Mouse (Mus musculus): Measurements from ENCODE around the gene Gpm6a. TPM values are rescaled to one million over a fixed set of nuclear protein-coding genes. Genes with fewer than 3 reads are reported as not detected.
"Not testable (repeated sequence)": the region's sequence is repeated elsewhere in the genome, so short reads cannot be mapped to it uniquely, and the experiment has no call there.

Gpm6a gene
- polyA plus RNA-seq, 1 experiment from 2014 or later = 14.6 TPM

DNA sequence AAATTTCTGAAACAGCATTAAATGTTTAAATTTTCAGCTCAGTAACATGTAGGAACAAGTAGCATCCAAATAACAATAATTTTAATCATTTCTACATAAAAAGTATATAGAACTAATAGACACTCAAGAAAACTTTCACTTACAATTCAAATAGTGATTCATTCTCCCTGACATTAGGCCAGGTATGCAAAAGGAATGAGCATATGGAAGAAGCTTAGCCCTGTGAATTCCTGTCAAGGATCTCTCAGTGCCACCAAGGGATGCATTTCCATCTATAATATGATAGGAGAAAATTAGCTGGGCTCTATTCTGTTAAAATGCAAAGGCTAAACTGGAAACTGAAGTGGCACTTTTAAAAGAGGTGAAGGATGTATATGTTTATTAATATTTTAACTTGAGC is 76.5 kb downstream of the Gpm6a start:
- Histone ChIP-seq H3K36me3 (ENCODE audit: control insufficient read depth, insufficient read depth, low read length) (no peaks in the 10 kb centered on the region), H3K4me2 (ENCODE audit: low read depth, low read length) (no peak overlapping the region), H3K27me3 (ENCODE audit: control insufficient read depth, insufficient read depth, low read length) (no peaks in the 10 kb centered on the region), H3K9ac (ENCODE audit: low read length) (no peak overlapping the region), H3K9me3 (replicated peaks; ENCODE audit: control insufficient read depth, low read length) (no peaks in the 10 kb centered on the region), H3K4me1 (ENCODE audit: control insufficient read depth, insufficient read depth, low read length) (no peaks in the 10 kb centered on the region), H3K27ac (ENCODE audit: low read length) (no peak overlapping the region), H3K4me3 (replicated peaks; ENCODE audit: low read length) (no peak overlapping the region)
- no peak for ATAC-seq (ENCODE audit: insufficient read depth, low FRiP score)

DNA sequence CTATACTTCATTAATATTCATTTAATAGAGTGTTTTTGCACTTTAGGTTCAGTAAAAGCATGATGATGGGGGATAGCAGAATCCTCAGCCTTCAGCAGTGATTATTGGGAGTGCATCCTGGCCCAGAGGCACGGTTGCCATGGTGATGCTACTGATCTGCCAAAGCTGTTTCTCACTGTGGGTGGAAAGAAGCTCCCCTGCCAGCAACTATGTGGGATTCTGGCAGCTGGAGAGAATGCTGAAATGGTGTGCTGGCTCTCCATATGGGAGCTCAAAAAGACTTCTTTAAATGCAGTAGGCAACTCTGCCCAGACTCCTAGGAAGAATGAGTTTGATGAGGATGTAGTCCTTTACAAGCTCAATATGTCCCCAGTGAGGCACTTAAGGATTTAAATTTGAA is 79.7 kb downstream of the Gpm6a start:
- no peaks in the 10 kb centered on the region for H3K4me1 ChIP-seq (ENCODE audit: control insufficient read depth, insufficient read depth, low read length)
- H3K4me2 ChIP-seq (ENCODE audit: low read depth, low read length) = no peak overlapping the region
- H3K36me3 ChIP-seq (ENCODE audit: control insufficient read depth, insufficient read depth, low read length) = no peaks in the 10 kb centered on the region
- no peaks in the 10 kb centered on the region for H3K27me3 ChIP-seq (ENCODE audit: control insufficient read depth, insufficient read depth, low read length)
- 4% methylated on average over 1 of the region's 1 CpGs for WGBS
- ATAC-seq (ENCODE audit: insufficient read depth, low FRiP score) = no peak
- H3K27ac ChIP-seq (ENCODE audit: low read length) = no peak overlapping the region
- no peaks in the 10 kb centered on the region for H3K9me3 ChIP-seq (replicated peaks; ENCODE audit: control insufficient read depth, low read length)
- no peak overlapping the region for H3K9ac ChIP-seq (ENCODE audit: low read length)
- H3K4me3 ChIP-seq (replicated peaks; ENCODE audit: low read length) = no peak overlapping the region

- ATAC-seq (ENCODE audit: insufficient read depth, low FRiP score) = no peak
- no peak overlapping the region for H3K9ac ChIP-seq (ENCODE audit: low read length)
- H3K9me3 ChIP-seq (replicated peaks; ENCODE audit: control insufficient read depth, low read length) = no peaks in the 10 kb centered on the region
- no peak overlapping the region for H3K4me2 ChIP-seq (ENCODE audit: low read depth, low read length)
- H3K4me1 ChIP-seq (ENCODE audit: control insufficient read depth, insufficient read depth, low read length) = no peaks in the 10 kb centered on the region
- no peak overlapping the region for H3K27ac ChIP-seq (ENCODE audit: low read length)
- H3K36me3 ChIP-seq (ENCODE audit: control insufficient read depth, insufficient read depth, low read length) = no peaks in the 10 kb centered on the region
- no peaks in the 10 kb centered on the region for H3K27me3 ChIP-seq (ENCODE audit: control insufficient read depth, insufficient read depth, low read length)
- no peak overlapping the region for H3K4me3 ChIP-seq (replicated peaks; ENCODE audit: low read length)
Observed at GRCm38 (mm10) chr8:55035416-55035815, 80.8 kb downstream of the Gpm6a start.

GRCm38 (mm10) chr8:55042955-55043354 is 88.3 kb downstream of the Gpm6a start:
- no peak overlapping the region for H3K9ac ChIP-seq (ENCODE audit: low read length)
- no peak overlapping the region for H3K4me3 ChIP-seq (replicated peaks; ENCODE audit: low read length)
- H3K4me2 ChIP-seq (ENCODE audit: low read depth, low read length) = no peak overlapping the region
- no peaks in the 10 kb centered on the region for H3K9me3 ChIP-seq (replicated peaks; ENCODE audit: control insufficient read depth, low read length)
- H3K4me1 ChIP-seq (ENCODE audit: control insufficient read depth, insufficient read depth, low read length) = no peaks in the 10 kb centered on the region
- no peaks in the 10 kb centered on the region for H3K27me3 ChIP-seq (ENCODE audit: control insufficient read depth, insufficient read depth, low read length)
- no peak for ATAC-seq (ENCODE audit: insufficient read depth, low FRiP score)
- 52% methylated on average over 1 of the region's 1 CpGs for WGBS
- no peaks in the 10 kb centered on the region for H3K36me3 ChIP-seq (ENCODE audit: control insufficient read depth, insufficient read depth, low read length)
- H3K27ac ChIP-seq (ENCODE audit: low read length) = no peak overlapping the region

DNA sequence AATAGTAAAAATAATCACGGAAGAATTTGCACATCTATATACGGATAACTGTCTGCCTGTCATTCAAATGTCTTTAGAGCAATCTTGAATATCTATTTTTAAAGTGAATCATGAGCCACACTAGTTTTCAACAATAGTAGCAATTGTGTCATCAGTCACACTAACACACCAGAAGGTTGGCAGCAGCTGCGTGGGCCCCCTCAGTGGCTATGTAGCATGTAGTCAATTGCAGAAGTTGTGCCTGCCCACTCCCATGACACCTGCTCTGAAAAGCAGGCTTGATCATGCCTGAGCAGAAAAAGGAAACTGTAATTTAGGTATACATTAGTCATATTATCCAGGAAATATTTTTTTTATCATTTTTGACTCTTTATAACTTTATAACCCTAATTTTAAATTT is 93.8 kb downstream of the Gpm6a start:
- WGBS = 81% methylated on average over 3 of the region's 3 CpGs
- no peaks in the 10 kb centered on the region for H3K36me3 ChIP-seq (ENCODE audit: control insufficient read depth, insufficient read depth, low read length)
- ATAC-seq (ENCODE audit: insufficient read depth, low FRiP score) = no peak
- no peak overlapping the region for H3K4me3 ChIP-seq (replicated peaks; ENCODE audit: low read length)
- no peaks in the 10 kb centered on the region for H3K4me1 ChIP-seq (ENCODE audit: control insufficient read depth, insufficient read depth, low read length)
- H3K27me3 ChIP-seq (ENCODE audit: control insufficient read depth, insufficient read depth, low read length) = no peaks in the 10 kb centered on the region
- H3K4me2 ChIP-seq (ENCODE audit: low read depth, low read length) = no peak overlapping the region
- no peak overlapping the region for H3K27ac ChIP-seq (ENCODE audit: low read length)
- H3K9me3 ChIP-seq (replicated peaks; ENCODE audit: control insufficient read depth, low read length) = no peaks in the 10 kb centered on the region
- H3K9ac ChIP-seq (ENCODE audit: low read length) = no peak overlapping the region

- no peak overlapping the region for H3K4me3 ChIP-seq (replicated peaks; ENCODE audit: low read length)
Observed at GRCm38 (mm10) chr8:55049979-55050378, 95.3 kb downstream of the Gpm6a start.

DNA sequence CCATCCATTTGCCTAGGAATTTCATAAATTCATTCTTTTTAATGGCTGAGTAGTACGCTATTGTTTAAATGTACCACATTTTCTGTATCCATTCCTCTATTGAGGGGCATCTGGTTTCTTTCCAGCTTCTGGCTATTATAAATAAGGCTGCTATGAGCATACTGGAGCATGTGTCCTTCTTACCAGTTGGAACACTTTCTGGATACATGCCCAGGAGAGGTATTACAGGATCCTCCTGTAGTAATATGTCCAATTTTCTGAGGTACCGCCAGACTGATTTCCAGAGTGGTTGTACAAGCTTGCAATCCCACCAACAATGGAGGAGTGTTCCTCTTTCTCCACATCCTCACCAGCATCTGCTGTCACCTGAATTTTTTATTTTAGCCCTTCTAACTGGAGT is 114.2 kb downstream of the Gpm6a start:
- H3K4me3 ChIP-seq (replicated peaks; ENCODE audit: low read length); H3K4me1 ChIP-seq (ENCODE audit: control insufficient read depth, insufficient read depth, low read length); H3K9me3 ChIP-seq (replicated peaks; ENCODE audit: control insufficient read depth, low read length); H3K36me3 ChIP-seq (ENCODE audit: control insufficient read depth, insufficient read depth, low read length); ATAC-seq (ENCODE audit: insufficient read depth, low FRiP score); H3K9ac ChIP-seq (ENCODE audit: low read length); H3K27me3 ChIP-seq (ENCODE audit: control insufficient read depth, insufficient read depth, low read length); H3K27ac ChIP-seq (ENCODE audit: low read length); H3K4me2 ChIP-seq (ENCODE audit: low read depth, low read length): not testable (repeated sequence)
- WGBS = 87% methylated on average over 2 of the region's 2 CpGs

More at GRCm38 (mm10) chr8:55049979-55050378, 95.3 kb downstream of the Gpm6a start:
- WGBS = 69% methylated on average over 4 of the region's 4 CpGs
- Histone ChIP-seq H3K9ac (ENCODE audit: low read length) (no peak overlapping the region), H3K27me3 (ENCODE audit: control insufficient read depth, insufficient read depth, low read length) (no peaks in the 10 kb centered on the region), H3K36me3 (ENCODE audit: control insufficient read depth, insufficient read depth, low read length) (no peaks in the 10 kb centered on the region), H3K4me2 (ENCODE audit: low read depth, low read length) (no peak overlapping the region), H3K27ac (ENCODE audit: low read length) (no peak overlapping the region), H3K9me3 (replicated peaks; ENCODE audit: control insufficient read depth, low read length) (no peaks in the 10 kb centered on the region), H3K4me1 (ENCODE audit: control insufficient read depth, insufficient read depth, low read length) (no peaks in the 10 kb centered on the region)
- ATAC-seq (ENCODE audit: insufficient read depth, low FRiP score) = no peak

- no peaks in the 10 kb centered on the region for H3K4me1 ChIP-seq (ENCODE audit: control insufficient read depth, insufficient read depth, low read length)
- no peaks in the 10 kb centered on the region for H3K36me3 ChIP-seq (ENCODE audit: control insufficient read depth, insufficient read depth, low read length)
- no peaks in the 10 kb centered on the region for H3K9me3 ChIP-seq (replicated peaks; ENCODE audit: control insufficient read depth, low read length)
- ATAC-seq (ENCODE audit: insufficient read depth, low FRiP score) = no peak
- 90% methylated on average over 10 of the region's 10 CpGs for WGBS
- no peak overlapping the region for H3K4me3 ChIP-seq (replicated peaks; ENCODE audit: low read length)
- H3K9ac ChIP-seq (ENCODE audit: low read length) = no peak overlapping the region
- no peak overlapping the region for H3K27ac ChIP-seq (ENCODE audit: low read length)
- no peak overlapping the region for H3K4me2 ChIP-seq (ENCODE audit: low read depth, low read length)
- H3K27me3 ChIP-seq (ENCODE audit: control insufficient read depth, insufficient read depth, low read length) = no peaks in the 10 kb centered on the region
Observed at GRCm38 (mm10) chr8:55073481-55073880, 118.8 kb downstream of the Gpm6a start.

- Histone ChIP-seq H3K9ac (ENCODE audit: low read length) (no peak overlapping the region), H3K36me3 (ENCODE audit: control insufficient read depth, insufficient read depth, low read length) (no peaks in the 10 kb centered on the region), H3K4me3 (replicated peaks; ENCODE audit: low read length) (no peak overlapping the region), H3K4me2 (ENCODE audit: low read depth, low read length) (no peak overlapping the region), H3K9me3 (replicated peaks; ENCODE audit: control insufficient read depth, low read length) (no peaks in the 10 kb centered on the region), H3K27ac (ENCODE audit: low read length) (no peak overlapping the region), H3K27me3 (ENCODE audit: control insufficient read depth, insufficient read depth, low read length) (no peaks in the 10 kb centered on the region), H3K4me1 (ENCODE audit: control insufficient read depth, insufficient read depth, low read length) (no peaks in the 10 kb centered on the region)
- no peak for ATAC-seq (ENCODE audit: insufficient read depth, low FRiP score)
Observed at GRCm38 (mm10) chr8:55102195-55102594, 147.6 kb downstream of the Gpm6a start.

GRCm38 (mm10) chr8:55103065-55103464 is 148.4 kb downstream of the Gpm6a start:
- Histone ChIP-seq H3K36me3 (ENCODE audit: control insufficient read depth, insufficient read depth, low read length) (no peaks in the 10 kb centered on the region), H3K9ac (ENCODE audit: low read length) (no peak overlapping the region), H3K9me3 (replicated peaks; ENCODE audit: control insufficient read depth, low read length) (no peaks in the 10 kb centered on the region), H3K27me3 (ENCODE audit: control insufficient read depth, insufficient read depth, low read length) (no peaks in the 10 kb centered on the region), H3K4me2 (ENCODE audit: low read depth, low read length) (no peak overlapping the region), H3K27ac (ENCODE audit: low read length) (no peak overlapping the region), H3K4me1 (ENCODE audit: control insufficient read depth, insufficient read depth, low read length) (no peaks in the 10 kb centered on the region), H3K4me3 (replicated peaks; ENCODE audit: low read length) (no peak overlapping the region)
- WGBS = 79% methylated on average over 2 of the region's 2 CpGs
- no peak for ATAC-seq (ENCODE audit: insufficient read depth, low FRiP score)
